Mouse (Mus musculus) midbrain, embryonic 12.5 days (tissue): ENCODE results near the gene Gm49342. TPM values are rescaled to one million over a fixed set of nuclear protein-coding genes. Genes with fewer than 3 reads are reported as not detected.
A peak's percentile ranks its signal among the peaks of the same experiment; 100 is the strongest.
"Not testable (repeated sequence)": the region's sequence is repeated elsewhere in the genome, so short reads cannot be mapped to it uniquely, and the experiment has no call there.

Source experiments
- ATAC-seq: fragments of 200-750 bp; cut with Nextera tagmentation; 2 replicates; pipeline ENCODE4 v1.8.0; 2017; ENCODE audit warnings: low read depth, moderate TSS enrichment, moderate library complexity; ENCODE audit not compliant: low FRiP score
- H3K27ac ChIP-seq: fragments of 300-500 bp; sonication (generic); replicated peaks from 2 replicates; pipeline ENCODE4 v1.5.1; 2016; ENCODE audit warnings: mild to moderate bottlenecking
- H3K27me3 ChIP-seq: fragments of 300-500 bp; sonication (generic); 2 replicates; pipeline ENCODE4 v1.6.1; 2016; ENCODE audit warnings: mild to moderate bottlenecking
- H3K36me3 ChIP-seq: fragments of 300-500 bp; sonication (generic); 2 replicates; pipeline ENCODE4 v1.6.1; 2016
- H3K4me1 ChIP-seq: fragments of 300-500 bp; sonication (generic); 2 replicates; pipeline ENCODE4 v1.6.1; 2016
- H3K4me2 ChIP-seq: fragments of 300-500 bp; sonication (generic); replicated peaks from 2 replicates; pipeline ENCODE4 v1.6.1; 2016; ENCODE audit warnings: mild to moderate bottlenecking, moderate library complexity
- H3K4me3 ChIP-seq: fragments of 300-500 bp; sonication (generic); 2 replicates; pipeline ENCODE4 v1.5.1; 2016; ENCODE audit warnings: mild to moderate bottlenecking
- H3K9ac ChIP-seq: fragments of 300-500 bp; sonication (generic); replicated peaks from 2 replicates; pipeline ENCODE4 v1.6.1; 2016; ENCODE audit warnings: mild to moderate bottlenecking, moderate library complexity
- H3K9me3 ChIP-seq: fragments of 300-500 bp; sonication (generic); 2 replicates; pipeline ENCODE4 v1.6.1; 2016; ENCODE audit warnings: mild to moderate bottlenecking
- WGBS: fragments of 180-500 bp; shearing (Covaris S2); methylation state at CpG from one replicate; pipeline ENCODE4 v1.1.7; 2016; 5-methylcytosine and 5-hydroxymethylcytosine counted together
- polyA plus RNA-seq: library from polyadenylated mRNA; unstranded; fragments of >200 nt; fragmentation: Nextera tagmentation; extraction: Ambion mirVana; gene quantifications from 2 replicates; pipeline ENCODE4 v1.2.1, GENCODE M21; 2016

Gene Gm49342
- polyA plus RNA-seq, 1 experiment from 2014 or later: not detected

DNA sequence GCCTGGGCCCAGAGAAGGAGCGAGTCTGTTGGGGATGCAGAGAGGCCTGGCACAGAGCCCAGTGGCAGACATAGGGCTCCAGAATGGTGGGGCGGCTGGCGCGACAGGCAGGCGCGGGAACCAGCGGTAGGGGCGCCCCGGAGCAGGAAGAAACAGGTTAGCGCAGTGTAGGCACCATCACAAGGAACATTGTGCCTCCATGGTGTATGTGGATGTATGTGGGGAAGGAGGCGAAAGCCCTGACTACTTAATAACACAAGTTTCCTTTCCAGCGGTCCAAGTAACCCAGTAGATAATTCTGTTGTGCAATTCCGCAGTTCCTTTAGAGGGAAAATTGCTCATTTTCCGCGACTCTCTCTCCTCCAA, 334 bp downstream of the Gm49342 start:
- not testable (repeated sequence) for H3K27me3 ChIP-seq, H3K4me1 ChIP-seq, H3K36me3 ChIP-seq, H3K9me3 ChIP-seq
- Histone ChIP-seq H3K4me2 (peak overlapping the region; percentile 65), H3K9ac (peak overlapping the region; percentile 52), H3K27ac (peak overlapping the region; percentile 84), H3K4me3 (peak overlapping the region; percentile 49)
- WGBS: under 1% methylated on average over 15 of the region's 15 CpGs
- ATAC-seq: peak; percentile 97

- H3K9me3 ChIP-seq, H3K27me3 ChIP-seq, H3K36me3 ChIP-seq, H3K4me1 ChIP-seq: not testable (repeated sequence)
- peak overlapping the region; percentile 84 for H3K27ac ChIP-seq
- 9% methylated on average over 6 of the region's 6 CpGs for WGBS
- ATAC-seq: peak; percentile 16; the same call in 1 of the 2 replicates
- peak overlapping the region; percentile 65 for H3K4me2 ChIP-seq
- H3K9ac ChIP-seq: peak overlapping the region; percentile 52
- peak overlapping the region; percentile 49 for H3K4me3 ChIP-seq
Measured at GRCm38 (mm10) chr14:50945081-50945480, 764 bp downstream of the Gm49342 start.

DNA sequence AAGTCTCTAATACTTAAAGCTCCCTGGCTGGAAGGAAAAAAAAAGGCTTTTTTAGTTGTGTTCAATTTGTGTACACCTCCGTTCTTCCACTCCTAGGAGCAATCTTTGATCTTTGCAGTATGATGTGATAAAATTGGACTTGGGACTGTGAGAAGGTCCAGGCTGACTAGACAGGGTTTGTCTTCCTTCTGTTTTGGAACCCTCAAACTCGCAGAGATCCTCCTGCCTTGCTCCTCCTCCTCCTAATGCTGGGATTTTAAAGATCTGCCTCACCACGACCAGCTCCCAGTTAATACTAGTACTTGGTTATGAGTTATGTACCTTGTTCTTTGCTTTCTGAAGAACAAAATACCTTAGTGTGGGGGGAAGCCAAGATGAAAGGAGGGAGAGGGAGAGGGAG, 1.2 kb downstream of the Gm49342 start:
- WGBS: 36% methylated on average over 3 of the region's 3 CpGs
- not testable (repeated sequence) for H3K27me3 ChIP-seq, H3K9me3 ChIP-seq, ATAC-seq, H3K4me1 ChIP-seq, H3K27ac ChIP-seq, H3K36me3 ChIP-seq, H3K9ac ChIP-seq
- peak overlapping the region; percentile 49 for H3K4me3 ChIP-seq
- peak overlapping the region; percentile 65 for H3K4me2 ChIP-seq

DNA sequence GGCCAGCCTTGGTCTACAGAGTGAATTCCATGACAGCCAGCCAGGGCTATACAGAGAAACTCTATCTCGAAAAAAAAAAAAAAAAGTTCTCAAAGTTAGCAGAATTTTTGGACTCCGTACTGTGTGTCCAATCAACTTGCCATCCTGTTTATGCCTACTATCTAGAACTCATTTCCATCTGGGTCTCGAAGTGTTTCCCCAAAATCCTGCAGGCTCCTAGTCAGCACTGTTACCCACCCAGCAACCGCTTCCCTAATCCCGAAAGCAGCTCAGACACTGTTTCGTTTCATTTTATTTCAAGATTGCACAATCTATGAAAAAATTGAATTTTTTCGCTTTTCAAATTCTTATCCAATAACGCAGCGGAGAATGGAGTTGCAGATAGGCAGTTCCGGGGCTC, 11.2 kb downstream of the Gm49342 start:
- Histone ChIP-seq H3K4me1 (no peaks in the 10 kb centered on the region), H3K27me3 (no peaks in the 10 kb centered on the region), H3K4me2 (no peak overlapping the region), H3K9me3 (no peaks in the 10 kb centered on the region), H3K36me3 (peaks cover 12% of the 10 kb centered on the region), H3K4me3 (no peak overlapping the region), H3K27ac (no peak overlapping the region), H3K9ac (no peak overlapping the region)
- no peak for ATAC-seq
- WGBS: 92% methylated on average over 10 of the region's 10 CpGs

DNA sequence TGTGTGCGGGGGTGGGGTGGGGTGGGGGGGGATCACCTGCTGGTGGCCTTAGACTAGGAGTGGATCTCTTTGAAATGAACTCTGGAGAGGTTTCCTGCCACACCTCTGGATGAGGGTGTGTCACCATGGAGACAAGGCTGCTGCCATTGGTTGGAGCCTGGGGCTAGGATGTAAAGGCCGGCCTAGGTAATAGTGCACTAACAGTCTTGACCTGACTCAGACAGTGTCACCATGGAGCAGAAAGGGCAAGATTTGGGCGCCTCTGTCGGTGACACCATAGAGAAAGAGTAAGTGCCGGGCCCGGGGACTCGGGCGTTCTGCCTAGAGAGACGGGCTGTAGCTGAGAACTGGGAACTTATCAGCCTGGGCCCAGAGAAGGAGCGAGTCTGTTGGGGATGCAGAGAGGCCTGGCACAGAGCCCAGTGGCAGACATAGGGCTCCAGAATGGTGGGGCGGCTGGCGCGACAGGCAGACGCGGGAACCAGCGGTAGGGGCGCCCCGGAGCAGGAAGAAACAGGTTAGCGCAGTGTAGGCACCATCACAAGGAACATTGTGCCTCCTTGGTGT, 11.7 kb downstream of the Gm49342 start, which contains the start of gene Pnp2:
Gene Pnp2 (plus strand): TSS at position 51 of the 567 bp plus-strand sequence.
- WGBS: 9% methylated on average over 19 of the region's 19 CpGs
- H3K9me3 ChIP-seq, H3K9ac ChIP-seq, H3K27ac ChIP-seq, H3K4me1 ChIP-seq, H3K4me3 ChIP-seq, H3K27me3 ChIP-seq: not testable (repeated sequence)
- Histone ChIP-seq H3K36me3 (peaks cover 11% of the 10 kb centered on the region), H3K4me2 (peak within 1 kb of the TSS; percentile 33)
- ATAC-seq: peak; percentile 87

DNA sequence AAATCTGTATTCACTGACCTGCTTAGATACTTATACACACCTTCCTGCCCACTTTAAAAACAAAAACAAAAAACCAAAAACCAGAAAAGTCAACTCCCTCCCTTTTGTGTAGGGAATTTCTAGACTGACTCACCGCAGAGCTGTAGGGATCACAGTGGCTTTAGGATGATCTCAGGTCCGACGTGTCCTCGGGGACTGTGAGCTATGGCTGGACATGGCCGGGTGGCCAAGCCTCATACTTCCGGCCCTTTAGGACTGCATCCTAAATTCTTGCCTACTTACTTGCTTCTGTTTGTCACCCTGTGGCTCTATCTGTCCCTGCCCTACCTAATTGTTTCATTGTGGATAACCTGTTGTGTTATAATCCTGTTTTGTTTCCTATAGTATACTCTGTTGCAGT, 12.4 kb downstream of the Gm49342 start:
- not testable (repeated sequence) for H3K27me3 ChIP-seq, H3K36me3 ChIP-seq, H3K9me3 ChIP-seq, H3K4me3 ChIP-seq, H3K4me1 ChIP-seq, H3K27ac ChIP-seq, H3K9ac ChIP-seq, ATAC-seq, H3K4me2 ChIP-seq
- WGBS: 76% methylated on average over 6 of the region's 6 CpGs

GRCm38 (mm10) chr14:50957146-50957545, 12.8 kb downstream of the Gm49342 start:
- ATAC-seq, H3K36me3 ChIP-seq, H3K9ac ChIP-seq, H3K9me3 ChIP-seq, H3K4me3 ChIP-seq, H3K4me2 ChIP-seq, H3K27me3 ChIP-seq, H3K4me1 ChIP-seq, H3K27ac ChIP-seq: not testable (repeated sequence)
- 64% methylated on average over 3 of the region's 3 CpGs for WGBS

GRCm38 (mm10) chr14:50958289-50958995, 14.1 kb downstream of the Gm49342 start:
- H3K9me3 ChIP-seq, H3K36me3 ChIP-seq, ATAC-seq, H3K27me3 ChIP-seq, H3K9ac ChIP-seq, H3K4me3 ChIP-seq, H3K4me2 ChIP-seq, H3K4me1 ChIP-seq, H3K27ac ChIP-seq: not testable (repeated sequence)
- WGBS: 90% methylated on average over 5 of the region's 5 CpGs

- no peak for ATAC-seq
- Histone ChIP-seq H3K27me3 (no peaks in the 10 kb centered on the region), H3K4me3 (no peak overlapping the region), H3K36me3 (no peaks in the 10 kb centered on the region), H3K4me2 (no peak overlapping the region), H3K9me3 (no peaks in the 10 kb centered on the region), H3K4me1 (peaks cover 6% of the 10 kb centered on the region), H3K9ac (no peak overlapping the region), H3K27ac (no peak overlapping the region)
- 76% methylated on average over 5 of the region's 5 CpGs for WGBS
Measured at GRCm38 (mm10) chr14:50968216-50968980, 24.1 kb downstream of the Gm49342 start.

DNA sequence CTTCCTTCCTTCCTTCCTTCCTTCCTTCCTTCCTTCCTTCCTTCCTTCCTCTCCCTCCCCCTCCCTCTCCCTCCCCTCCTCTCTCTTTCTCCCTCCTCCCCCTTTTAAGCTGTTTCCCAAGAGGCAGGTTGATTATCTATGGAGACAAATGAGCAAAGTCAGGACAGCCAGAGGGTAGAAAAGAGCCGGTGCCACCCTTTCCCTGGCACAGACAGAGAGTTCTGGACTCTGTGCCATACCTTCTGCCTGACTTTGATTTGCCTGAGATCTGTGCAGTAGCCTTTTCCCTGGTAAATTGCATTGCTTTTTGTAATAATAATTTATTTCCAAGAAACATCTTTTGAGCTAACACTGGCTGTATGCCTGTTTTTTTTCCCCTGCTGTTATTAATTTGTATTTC, 24.7 kb downstream of the Gm49342 start:
- no peak overlapping the region for H3K27ac ChIP-seq
- peaks cover 6% of the 10 kb centered on the region for H3K4me1 ChIP-seq
- no peaks in the 10 kb centered on the region for H3K27me3 ChIP-seq
- WGBS: 12% methylated on average over 1 of the region's 1 CpGs
- H3K9ac ChIP-seq: no peak overlapping the region
- ATAC-seq: no peak
- H3K4me2 ChIP-seq: 0 out of 2 replicates have a peak overlapping the region, but pooled peaks have one; percentile 27
- H3K36me3 ChIP-seq: no peaks in the 10 kb centered on the region
- H3K9me3 ChIP-seq: no peaks in the 10 kb centered on the region
- H3K4me3 ChIP-seq: no peak overlapping the region

DNA sequence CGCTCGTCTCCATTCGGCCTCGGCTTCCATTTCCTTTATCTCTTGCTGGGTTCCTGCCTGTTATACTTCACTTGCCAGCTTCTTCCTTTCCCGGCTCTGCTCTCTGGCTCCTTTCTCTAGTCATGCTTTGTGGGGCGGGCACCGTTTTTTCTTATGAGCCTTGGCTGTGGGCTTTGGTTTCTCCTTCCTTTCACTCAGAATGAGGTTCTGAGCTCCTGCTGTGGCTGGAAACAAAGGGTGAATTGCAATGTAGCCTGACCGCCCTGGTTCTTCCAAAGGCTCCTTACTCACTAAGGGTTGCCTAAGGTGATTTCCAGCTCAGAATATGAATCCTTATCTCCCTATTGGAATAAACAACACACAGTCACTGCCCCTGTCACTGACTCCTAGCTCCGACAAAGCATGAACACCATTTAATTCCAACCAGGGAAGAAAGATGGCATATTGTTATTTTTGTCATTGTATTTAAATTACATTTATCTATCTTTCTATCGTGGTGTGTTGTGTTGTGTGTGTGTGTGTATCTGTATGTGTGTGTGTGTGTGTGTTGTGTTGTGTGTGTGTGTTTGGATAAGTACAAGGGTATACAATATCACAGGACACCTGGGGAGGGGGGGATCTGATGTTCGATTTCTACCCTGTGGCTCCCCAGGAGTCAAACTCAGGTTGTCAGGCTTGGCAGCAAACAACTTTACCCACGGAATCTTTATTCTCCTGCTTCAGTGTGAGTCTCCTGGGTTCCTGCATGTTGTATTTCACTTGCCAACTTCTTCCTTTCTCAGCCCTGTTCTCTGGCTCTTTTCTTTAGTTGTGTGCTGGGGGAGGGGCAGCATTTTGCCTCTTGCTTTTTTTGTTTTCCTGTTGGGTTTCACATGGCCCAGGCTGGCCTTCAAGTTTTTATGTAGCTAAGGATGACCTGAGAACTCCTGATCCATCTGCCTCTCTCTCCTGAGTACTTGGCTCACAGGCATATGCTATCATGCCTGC, 25.5 kb downstream of the Gm49342 start:
- H3K27me3 ChIP-seq: no peaks in the 10 kb centered on the region
- H3K4me1 ChIP-seq: peaks cover 6% of the 10 kb centered on the region
- 15% methylated on average over 12 of the region's 12 CpGs for WGBS
- ATAC-seq: no peak; the same call in 1 of the 2 replicates
- H3K4me2 ChIP-seq: peak overlapping the region; percentile 27
- H3K9ac ChIP-seq: no peak overlapping the region
- H3K4me3 ChIP-seq: no peak overlapping the region
- H3K36me3 ChIP-seq: no peaks in the 10 kb centered on the region
- H3K9me3 ChIP-seq: no peaks in the 10 kb centered on the region
- no peak overlapping the region for H3K27ac ChIP-seq
